Comparison of ENCODE assay signal across 9 mouse cellular contexts in genomic region chr6:30922821-30923220, GRCm38 (mm10). TPM values are rescaled to one million over a fixed set of nuclear protein-coding genes. Genes with fewer than 3 reads are reported as not detected.
DNase-seq lines count a peak whose midpoint lies in the region; ATAC-seq lines count a peak whose summit lies in the region.
"Had no signal": no experiment of that assay in that cellular context is flagged by ENCODE, and none has a peak within 500 bp of the region (broad histone marks: within the 10 kb centered on the region; RNA-seq: fewer than 3 reads in every experiment).

No protein-coding gene starts in this region.

- no peak for ATAC-seq in megakaryocyte progenitor cell, adult 5-6 weeks (replicated peaks; ENCODE audit: poor library complexity)
- no peak for ATAC-seq in cerebellum, adult (ENCODE audit: insufficient number of reproducible peaks, low FRiP score, low TSS enrichment)

- DNase-seq in cerebellum, postnatal 10 days: peak; percentile 15 to 53
- no peak for DNase-seq in cerebellum, postnatal 4 days (ENCODE audit: low spot score in 2 of 2)
- peak; percentile 7 for DNase-seq in kidney, adult 9 months
- DNase-seq in kidney, postnatal 36 days: no peak
- DNase-seq in 416B (ENCODE audit: low read depth): peak; percentile 39
- peak; percentile 35 for DNase-seq in brain, adult 2 months (ENCODE audit: low read depth, low spot score)
- DNase-seq: kidney, postnatal 25 days had no signal

RNA-seq across cellular contexts. Expression of gene Tsga13, which starts 7.4 kb away (rescaled TPM):
- total RNA-seq in megakaryocyte progenitor cell, adult 5-6 weeks (2015): 0.42 TPM in 1 of 2 replicates, not detected in the other
- not detected in 2 replicates for total RNA-seq in megakaryocyte progenitor cell, adult 5-6 weeks (2017)

RNA-seq across cellular contexts. Expression of gene Copg2, which starts 26.2 kb away (rescaled TPM):
- total RNA-seq in megakaryocyte progenitor cell, adult 5-6 weeks (2015): 20.3 and 30.3 TPM in 2 replicates
- 43.0 and 43.3 TPM in 2 replicates for total RNA-seq in megakaryocyte progenitor cell, adult 5-6 weeks (2017)

RNA-seq across cellular contexts. Expression of gene Klf14, which starts 36.1 kb away (rescaled TPM):
- not detected in 2 replicates for total RNA-seq in megakaryocyte progenitor cell, adult 5-6 weeks (2015)
- 0.04 TPM in 1 of 2 replicates, not detected in the other for total RNA-seq in megakaryocyte progenitor cell, adult 5-6 weeks (2017)

Comparison
In these comparisons a context has a peak if more than half of its experiments do, and no peak if none do; other contexts are left out.
1. DNase-seq: peak in cerebellum, postnatal 10 days (2 of 2), kidney, adult 9 months (single experiment), 416B (single experiment) and brain, adult 2 months (single experiment); none in cerebellum, postnatal 4 days (0 of 2) and kidney, postnatal 36 days (0 of 2).